15 mouse cellular contexts compared by ENCODE assay signal in the genomic region with DNA sequence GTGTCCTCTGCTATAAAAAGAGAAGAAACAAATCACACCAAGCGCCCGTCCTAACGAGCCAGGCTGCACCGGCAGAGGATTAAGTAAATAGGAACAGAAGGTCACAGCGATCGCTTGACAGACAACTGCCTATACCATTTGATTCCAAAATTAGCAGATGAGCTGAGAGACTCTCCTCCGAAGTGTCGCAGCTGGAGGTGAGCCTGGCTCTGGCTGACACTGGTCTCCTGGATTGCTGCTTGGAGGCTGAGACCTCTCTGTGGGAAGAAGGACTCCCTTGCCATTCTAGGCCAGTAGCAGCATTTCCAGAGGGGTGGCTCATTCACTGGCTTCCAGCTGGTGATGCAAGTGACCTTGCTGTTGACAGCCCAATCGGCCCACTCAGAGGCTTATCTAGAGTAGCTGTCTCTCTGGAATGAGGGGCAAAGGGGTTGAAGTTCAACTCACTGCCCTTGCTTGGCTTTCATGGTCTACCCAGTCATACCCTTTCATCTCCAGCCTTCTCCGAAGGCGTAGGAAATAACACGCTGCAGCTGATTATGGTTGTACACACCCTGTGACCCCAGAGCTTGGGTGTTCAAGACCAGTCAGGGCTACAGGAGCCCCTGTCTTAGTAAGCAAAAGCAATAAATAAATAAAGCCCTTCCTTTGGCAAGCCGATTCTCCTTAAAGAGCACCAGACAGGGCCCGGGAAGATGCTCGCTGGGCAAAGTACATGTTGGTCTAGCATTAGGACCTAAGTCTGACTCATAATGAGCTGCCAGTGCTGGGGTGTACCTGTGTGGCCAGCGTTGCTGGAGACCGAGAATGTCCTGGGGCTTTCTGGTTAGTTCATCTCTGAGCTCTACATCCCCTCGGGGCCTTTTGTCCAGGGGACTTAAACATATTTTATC.
DNase-seq lines count a peak whose midpoint lies in the region; ATAC-seq and TF ChIP-seq lines count a peak whose summit lies in the region.
"Had no signal": no experiment of that assay in that cellular context is flagged by ENCODE, and none has a peak within 500 bp of the region (broad histone marks: within the 10 kb centered on the region; RNA-seq: fewer than 3 reads in every experiment).

No protein-coding gene starts in this region.

- no peak overlapping the region for H3K27ac ChIP-seq in heart, embryonic 14.5 days (replicated peaks in 1 of 2; ENCODE audit: control insufficient read depth in 1 of 2, insufficient read depth in 1 of 2, low read depth in 2 of 2, low read length in 2 of 2)
- H3K27ac ChIP-seq in stomach, postnatal 0 days (replicated peaks), result no peak overlapping the region
- H3K27ac ChIP-seq in embryonic facial prominence, embryonic 10.5 days (replicated peaks), result no peak overlapping the region
- H3K27ac ChIP-seq: embryonic facial prominence, embryonic 13.5 days; forebrain, embryonic 13.5 days had no signal

- TF ChIP-seq EP300 in stomach, postnatal 0 days (optimal IDR thresholded peaks at IDR 0.05), result no peak

- H3K36me3 ChIP-seq in heart, embryonic 14.5 days (ENCODE audit: control insufficient read depth, insufficient read depth, low read length), result no peaks in the 10 kb centered on the region
- no peaks in the 10 kb centered on the region for H3K36me3 ChIP-seq in stomach, postnatal 0 days (ENCODE audit: control insufficient read depth, insufficient read depth, low read length)
- H3K36me3 ChIP-seq in embryonic facial prominence, embryonic 10.5 days (replicated peaks), result no peaks in the 10 kb centered on the region
- H3K36me3 ChIP-seq: embryonic facial prominence, embryonic 13.5 days had no signal

- H3K27me3 ChIP-seq in heart, embryonic 14.5 days (ENCODE audit: control insufficient read depth, insufficient read depth, low read length), result peaks cover 52% of the 10 kb centered on the region
- H3K27me3 ChIP-seq in stomach, postnatal 0 days (ENCODE audit: control insufficient read depth, insufficient read depth, low read length), result no peaks in the 10 kb centered on the region
- H3K27me3 ChIP-seq in embryonic facial prominence, embryonic 10.5 days (replicated peaks; ENCODE audit: low read depth, poor library complexity, severe bottlenecking), result peaks cover 35% of the 10 kb centered on the region
- H3K27me3 ChIP-seq: megakaryocyte, embryonic 14.5 days had no signal

- H3K4me3 ChIP-seq in heart, embryonic 14.5 days (ENCODE audit: control insufficient read depth in 1 of 2, insufficient read depth in 1 of 2, low read depth in 1 of 2, low read length in 2 of 2), result no peak overlapping the region
- no peak overlapping the region for H3K4me3 ChIP-seq in stomach, postnatal 0 days (ENCODE audit: low read depth, low read length)
- no peak overlapping the region for H3K4me3 ChIP-seq in embryonic facial prominence, embryonic 10.5 days
- H3K4me3 ChIP-seq: embryonic facial prominence, embryonic 13.5 days; forebrain, embryonic 13.5 days; megakaryocyte, embryonic 14.5 days had no signal

- intact Hi-C loops in heart, postnatal 25 days (cut with DNase I), result no loop called here

- TF ChIP-seq CTCF in stomach, postnatal 0 days (IDR thresholded peaks at IDR 0.05; ENCODE audit: low read depth), result no peak

- no peaks in the 10 kb centered on the region for H3K9me3 ChIP-seq in heart, embryonic 14.5 days (ENCODE audit: control insufficient read depth, low read length)
- no peaks in the 10 kb centered on the region for H3K9me3 ChIP-seq in stomach, postnatal 0 days (ENCODE audit: control insufficient read depth, low read length)
- H3K9me3 ChIP-seq in embryonic facial prominence, embryonic 10.5 days, result no peaks in the 10 kb centered on the region
- H3K9me3 ChIP-seq: forebrain, embryonic 13.5 days; megakaryocyte, embryonic 14.5 days had no signal

- H3K9ac ChIP-seq in heart, embryonic 14.5 days (ENCODE audit: low read length), result no peak overlapping the region
- H3K9ac ChIP-seq in stomach, postnatal 0 days (ENCODE audit: low read length), result no peak overlapping the region
- H3K9ac ChIP-seq: embryonic facial prominence, embryonic 13.5 days; forebrain, embryonic 13.5 days; lung, embryonic 14.5 days had no signal

- H3K4me2 ChIP-seq in heart, embryonic 14.5 days (ENCODE audit: low read length), result peak overlapping the region; percentile 31; the same call in 1 of the 2 replicates
- H3K4me2 ChIP-seq in stomach, postnatal 0 days (replicated peaks; ENCODE audit: low read depth), result no peak overlapping the region
- H3K4me2 ChIP-seq: embryonic facial prominence, embryonic 13.5 days; forebrain, embryonic 13.5 days; lung, embryonic 14.5 days had no signal

- DNase-seq in heart, postnatal 25 days (ENCODE audit: low spot score), result no peak
- peak; percentile 51 for DNase-seq in adrenal gland, postnatal 25 days
- peak; percentile 33 for DNase-seq in liver
- peak; percentile 53 for DNase-seq in stomach, postnatal 0 days (ENCODE audit: low spot score)
- no peak for DNase-seq in embryonic facial prominence, embryonic 10.5 days (ENCODE audit: low spot score)
- DNase-seq in ovary, postnatal 10 days (ENCODE audit: low spot score), result no peak
- DNase-seq: cerebellum, postnatal 36 days; lung, embryonic 14.5 days; right cerebral cortex, postnatal 25 days; thymus, postnatal 36 days had no signal

- 35% methylated on average over 18 of the region's 18 CpGs for WGBS in heart, embryonic 14.5 days
- WGBS in stomach, postnatal 0 days, result 55% methylated on average over 18 of the region's 18 CpGs
- 73% methylated on average over 18 of the region's 18 CpGs for WGBS in embryonic facial prominence, embryonic 10.5 days

- ATAC-seq in heart, embryonic 14.5 days (ENCODE audit: insufficient number of reproducible peaks, insufficient read depth, low FRiP score, low read depth), result no peak
- peak; percentile 47; the same call in 1 of the 2 replicates for ATAC-seq in stomach, postnatal 0 days (ENCODE audit: low FRiP score, low TSS enrichment)
- ATAC-seq: forebrain, embryonic 13.5 days; inflammation-experienced regulatory T-cells, adult 6 months had no signal

- H3K4me1 ChIP-seq in heart, embryonic 14.5 days (ENCODE audit: control insufficient read depth in 2 of 2, insufficient read depth in 2 of 2, low read length in 2 of 2), result peaks cover 13 to 15% of the 10 kb centered on the region in 2 experiments
- no peaks in the 10 kb centered on the region for H3K4me1 ChIP-seq in stomach, postnatal 0 days (replicated peaks; ENCODE audit: control insufficient read depth, insufficient read depth)
- H3K4me1 ChIP-seq in embryonic facial prominence, embryonic 10.5 days, result peaks cover 28% of the 10 kb centered on the region

Comparison
In these comparisons a context has a peak if more than half of its experiments do, and no peak if none do; other contexts are left out.
1. DNase-seq: peak in adrenal gland, postnatal 25 days (single experiment), liver (single experiment) and stomach, postnatal 0 days (single experiment); none in heart, postnatal 25 days (single experiment), embryonic facial prominence, embryonic 10.5 days (single experiment) and ovary, postnatal 10 days (single experiment).